Mouse (Mus musculus) liver, adult 2 months (tissue): Measurements from ENCODE around the gene Itgb1bp1. TPM values are rescaled to one million over a fixed set of nuclear protein-coding genes. Genes with fewer than 3 reads are reported as not detected.

Source experiments
- DNase-seq: peaks from one replicate; pipeline ENCODE4 v3.0.0-alpha.2; 2011; ENCODE audit warnings: low read depth, low spot score; ENCODE audit errors: extremely low read depth
- H3K27ac ChIP-seq: fragments of 200-500 bp; replicated peaks from 2 replicates; pipeline ENCODE4 v1.5.1; 2012; ENCODE audit warnings: low read depth, mild to moderate bottlenecking, control low read depth, inconsistent platforms, low read length; ENCODE audit not compliant: insufficient read depth
- H3K27me3 ChIP-seq: fragments of 200-500 bp; 2 replicates; pipeline ENCODE4 v1.6.1; 2012; ENCODE audit warnings: mild to moderate bottlenecking, moderate library complexity, low read length, inconsistent platforms; ENCODE audit not compliant: control insufficient read depth, insufficient read depth
- H3K36me3 ChIP-seq: fragments of 200-500 bp; 2 replicates; pipeline ENCODE4 v1.6.1; 2012; ENCODE audit warnings: low read length, inconsistent platforms; ENCODE audit not compliant: control insufficient read depth, insufficient read depth
- H3K4me1 ChIP-seq: fragments of 200-500 bp; 2 replicates; pipeline ENCODE4 v1.6.1; 2011; ENCODE audit warnings: low read length; ENCODE audit not compliant: control insufficient read depth, insufficient read depth
- H3K4me3 ChIP-seq: fragments of 200-500 bp; 2 replicates; pipeline ENCODE4 v1.5.1; 2011; ENCODE audit warnings: low read depth, mild to moderate bottlenecking, control low read depth, low read length, moderate library complexity; ENCODE audit not compliant: insufficient read depth
- H3K79me2 ChIP-seq: fragments of 200-500 bp; 2 replicates; pipeline ENCODE4 v1.6.1; 2012; ENCODE audit warnings: inconsistent platforms, mild to moderate bottlenecking, low read length, moderate library complexity; ENCODE audit not compliant: control insufficient read depth, insufficient read depth
- H3K9ac ChIP-seq: fragments of 200-500 bp; 2 replicates; pipeline ENCODE4 v1.6.1; 2012; ENCODE audit warnings: low read depth, mild to moderate bottlenecking, control low read depth, inconsistent platforms, low read length
- CTCF ChIP-seq: fragments of 200-500 bp; IDR thresholded peaks from 2 replicates; pipeline ENCODE4 v1.5.1; 2011; ENCODE audit warnings: low read depth, low read length, control low read depth
- POLR2A ChIP-seq: fragments of 200-500 bp; IDR thresholded peaks from 2 replicates; pipeline ENCODE4 v1.6.1; 2011; ENCODE audit warnings: low read length, control low read depth; ENCODE audit not compliant: insufficient read depth; ENCODE audit errors: extremely low read depth
- WGBS: fragments of 180-500 bp; shearing (Covaris S2); methylation state at CpG from one replicate; pipeline ENCODE4 v1.1.7; 2018; 5-methylcytosine and 5-hydroxymethylcytosine counted together
- polyA plus RNA-seq: library from polyadenylated mRNA; depleted of rRNA; stranded (reverse); fragments of >200 nt; gene quantifications from 2 replicates; pipeline ENCODE4 v1.2.3, GENCODE M21; 2012; rRNA removed
- total RNA-seq: library from RNA; depleted of rRNA; stranded (reverse); fragments of >200 nt; gene quantifications from 2 replicates; pipeline ENCODE4 v1.2.3, GENCODE M21; 2014; rRNA removed

Gene Itgb1bp1
- total and polyA plus RNA-seq, 2 experiments, result 7.0 to 17.3 TPM

GRCm38 (mm10) chr12:21201485-21202269 is 84.4 kb downstream of the Itgb1bp1 start:
- WGBS, result 58% methylated on average over 10 of the region's 10 CpGs
- peak; percentile 19 for DNase-seq
- H3K4me1 ChIP-seq, result peaks cover 2% of the 10 kb centered on the region; the same call in 1 of the 2 replicates

GRCm38 (mm10) chr12:21200613-21201012 is 85.5 kb downstream of the Itgb1bp1 start:
- Histone ChIP-seq H3K9ac (no peak overlapping the region), H3K27me3 (no peaks in the 10 kb centered on the region), H3K4me1 (peaks cover 2% of the 10 kb centered on the region; the same call in 1 of the 2 replicates), H3K4me3 (no peak overlapping the region), H3K79me2 (no peaks in the 10 kb centered on the region), H3K27ac (no peak overlapping the region), H3K36me3 (no peaks in the 10 kb centered on the region)
- WGBS, result 35% methylated on average over 8 of the region's 8 CpGs
- DNase-seq, result peak; percentile 73
- TF ChIP-seq CTCF (no peak), POLR2A (no peak)

More at GRCm38 (mm10) chr12:21201485-21202269, 84.4 kb downstream of the Itgb1bp1 start:
- Histone ChIP-seq H3K9ac (no peak overlapping the region), H3K4me3 (no peak overlapping the region), H3K36me3 (peaks cover 3% of the 10 kb centered on the region; the same call in 1 of the 2 replicates), H3K27ac (no peak overlapping the region), H3K79me2 (no peaks in the 10 kb centered on the region), H3K27me3 (no peaks in the 10 kb centered on the region)
- TF ChIP-seq POLR2A (no peak), CTCF (no peak)

DNA sequence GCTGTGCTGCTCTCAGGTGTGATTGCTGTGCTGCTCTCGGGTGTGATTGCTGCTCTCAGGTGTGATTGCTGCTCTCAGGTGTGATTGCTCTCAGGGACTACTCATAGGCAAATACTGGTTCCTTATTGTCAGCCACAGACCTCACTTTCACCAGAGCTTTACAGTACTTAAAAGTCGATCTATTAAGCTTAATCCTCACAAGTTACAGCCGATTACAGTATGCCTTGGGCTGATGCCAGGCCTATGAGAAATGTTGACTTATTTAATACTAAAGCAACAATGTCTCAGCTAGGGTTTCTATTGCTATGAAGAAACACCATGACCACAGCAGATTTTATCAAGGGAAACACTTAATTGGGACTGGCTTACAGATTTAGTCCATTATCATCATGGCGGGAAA is 89.7 kb downstream of the Itgb1bp1 start:
- H3K4me1 ChIP-seq, result no peaks in the 10 kb centered on the region
- DNase-seq, result no peak
- no peak for TF ChIP-seq POLR2A
- no peak for TF ChIP-seq CTCF
- no peak overlapping the region for H3K27ac ChIP-seq
- no peaks in the 10 kb centered on the region for H3K27me3 ChIP-seq
- 86% methylated on average over 4 of the region's 4 CpGs for WGBS
- no peaks in the 10 kb centered on the region for H3K79me2 ChIP-seq
- no peaks in the 10 kb centered on the region for H3K36me3 ChIP-seq
- H3K4me3 ChIP-seq, result no peak overlapping the region
- H3K9ac ChIP-seq, result no peak overlapping the region

DNA sequence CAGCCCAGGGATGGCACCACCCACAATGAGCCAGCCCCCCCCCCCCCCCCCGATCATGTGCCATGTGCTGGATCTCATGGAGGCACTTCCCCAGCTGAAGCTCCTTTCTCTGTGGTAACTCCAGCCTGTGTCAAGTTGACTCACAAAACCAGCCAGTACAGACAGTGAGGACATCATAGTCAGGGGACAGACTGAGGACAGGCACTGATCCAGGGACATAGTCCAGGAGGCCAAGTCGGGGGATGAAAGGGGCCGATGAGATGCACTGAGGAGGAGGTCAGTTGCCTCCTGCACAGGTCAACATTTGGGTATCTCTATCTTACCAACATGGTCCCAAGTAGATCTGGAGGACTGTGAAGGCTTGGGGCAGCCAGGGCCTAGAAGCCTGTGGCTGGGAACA is 90.6 kb downstream of the Itgb1bp1 start:
- TF ChIP-seq POLR2A (no peak), CTCF (no peak)
- no peaks in the 10 kb centered on the region; the same call in 1 of the 2 replicates for H3K79me2 ChIP-seq
- H3K27me3 ChIP-seq, result no peaks in the 10 kb centered on the region
- DNase-seq, result peak; percentile 57
- H3K36me3 ChIP-seq, result no peaks in the 10 kb centered on the region
- no peak overlapping the region for H3K4me3 ChIP-seq
- 26% methylated on average over 2 of the region's 3 CpGs for WGBS
- H3K27ac ChIP-seq, result no peak overlapping the region
- no peak overlapping the region for H3K9ac ChIP-seq
- no peaks in the 10 kb centered on the region for H3K4me1 ChIP-seq

DNA sequence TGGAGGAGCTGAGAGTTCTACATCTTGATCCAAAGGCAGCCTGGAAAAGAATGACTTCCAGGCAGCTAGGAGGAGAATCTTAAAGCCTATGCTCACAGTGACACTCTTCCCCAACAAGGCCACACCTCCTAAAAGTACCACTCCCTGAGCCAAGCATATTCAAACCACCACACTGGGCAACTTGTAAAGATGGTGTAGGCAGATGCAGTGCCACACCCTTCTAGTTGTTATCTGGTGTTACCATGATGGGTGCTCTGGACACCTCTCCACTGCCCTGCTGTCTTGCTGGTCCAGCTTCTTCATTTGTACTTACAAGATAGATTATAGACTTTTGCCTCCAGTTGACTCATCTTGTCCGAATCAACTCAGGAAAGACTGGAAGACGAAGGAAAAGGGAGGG is 94.5 kb downstream of the Itgb1bp1 start:
- Histone ChIP-seq H3K4me1 (peaks cover 5% of the 10 kb centered on the region; the same call in 1 of the 2 replicates), H3K4me3 (no peak overlapping the region), H3K36me3 (no peaks in the 10 kb centered on the region), H3K27me3 (no peaks in the 10 kb centered on the region), H3K79me2 (peaks cover 6% of the 10 kb centered on the region; the same call in 1 of the 2 replicates), H3K27ac (no peak overlapping the region), H3K9ac (no peak overlapping the region)
- 88% methylated on average over 2 of the region's 2 CpGs for WGBS
- no peak for TF ChIP-seq POLR2A
- TF ChIP-seq CTCF, result no peak
- DNase-seq, result no peak

Other genes starting within 250 kb of the Itgb1bp1 start
- gene Cpsf3, start 893 bp downstream of the Itgb1bp1 start, total RNA-seq, result 28.7 and 34.1 TPM in 2 replicates
- 14.7 and 16.1 TPM in 2 replicates for gene Cpsf3, start 893 bp downstream of the Itgb1bp1 start, polyA plus RNA-seq
- gene Iah1, start 30.1 kb upstream of the Itgb1bp1 start, total RNA-seq, result 258 and 346 TPM in 2 replicates
- 330 and 339 TPM in 2 replicates for gene Iah1, start 30.1 kb upstream of the Itgb1bp1 start, polyA plus RNA-seq
- 14.7 and 16.7 TPM in 2 replicates for gene Adam17, start 87.3 kb upstream of the Itgb1bp1 start, total RNA-seq
- gene Adam17, start 87.3 kb upstream of the Itgb1bp1 start, polyA plus RNA-seq, result 9.5 and 10.5 TPM in 2 replicates
- 78.0 and 81.4 TPM in 2 replicates for gene Ywhaq, start 131.4 kb upstream of the Itgb1bp1 start, total RNA-seq
- gene Ywhaq, start 131.4 kb upstream of the Itgb1bp1 start, polyA plus RNA-seq, result 25.7 and 33.4 TPM in 2 replicates